Mouse (Mus musculus) neural tube, embryonic 13.5 days (tissue): Measurements from ENCODE around the gene Tlr13. TPM values are rescaled to one million over a fixed set of nuclear protein-coding genes. Genes with fewer than 3 reads are reported as not detected.

Source experiments
- ATAC-seq: fragments of 200-750 bp; cut with Nextera tagmentation; 2 replicates; pipeline ENCODE4 v1.8.0; 2017; ENCODE audit warnings: low read depth, mild to moderate bottlenecking, moderate TSS enrichment, moderate library complexity
- H3K27ac ChIP-seq: fragments of 300-500 bp; sonication (generic); replicated peaks from 2 replicates; pipeline ENCODE4 v1.5.1; 2015; ENCODE audit warnings: moderate library complexity, mild to moderate bottlenecking, inconsistent platforms
- H3K27me3 ChIP-seq: fragments of 300-500 bp; sonication (generic); 2 replicates; pipeline ENCODE4 v1.6.1; 2015; ENCODE audit warnings: mild to moderate bottlenecking, inconsistent platforms
- H3K36me3 ChIP-seq: fragments of 300-500 bp; sonication (generic); 2 replicates; pipeline ENCODE4 v1.6.1; 2015; ENCODE audit warnings: mild to moderate bottlenecking, inconsistent platforms
- H3K4me1 ChIP-seq: fragments of 300-500 bp; sonication (generic); replicated peaks from 2 replicates; pipeline ENCODE4 v1.6.1; 2015; ENCODE audit warnings: inconsistent platforms
- H3K4me2 ChIP-seq: fragments of 300-500 bp; sonication (generic); 2 replicates; pipeline ENCODE4 v1.6.1; 2015; ENCODE audit warnings: inconsistent platforms, mild to moderate bottlenecking, moderate library complexity
- H3K4me3 ChIP-seq: fragments of 300-500 bp; sonication (generic); 2 replicates; pipeline ENCODE4 v1.5.1; 2015; ENCODE audit warnings: mild to moderate bottlenecking, inconsistent platforms
- H3K9ac ChIP-seq: fragments of 300-500 bp; sonication (generic); 2 replicates; pipeline ENCODE4 v1.6.1; 2015; ENCODE audit warnings: moderate library complexity, mild to moderate bottlenecking, inconsistent platforms
- H3K9me3 ChIP-seq: fragments of 300-500 bp; sonication (generic); 2 replicates; pipeline ENCODE4 v1.6.1; 2016; ENCODE audit warnings: inconsistent platforms
- WGBS: fragments of 180-500 bp; shearing (Covaris S2); methylation state at CpG from one replicate; pipeline ENCODE4 v1.1.7; 2015; 5-methylcytosine and 5-hydroxymethylcytosine counted together
- polyA plus RNA-seq: library from polyadenylated mRNA; unstranded; fragments of >200 nt; fragmentation: Nextera tagmentation; extraction: Ambion mirVana; gene quantifications from 2 replicates; pipeline ENCODE4 v1.2.1, GENCODE M21; 2015

Gene Tlr13
- polyA plus RNA-seq, 1 experiment from 2014 or later, result 0.21 TPM

DNA sequence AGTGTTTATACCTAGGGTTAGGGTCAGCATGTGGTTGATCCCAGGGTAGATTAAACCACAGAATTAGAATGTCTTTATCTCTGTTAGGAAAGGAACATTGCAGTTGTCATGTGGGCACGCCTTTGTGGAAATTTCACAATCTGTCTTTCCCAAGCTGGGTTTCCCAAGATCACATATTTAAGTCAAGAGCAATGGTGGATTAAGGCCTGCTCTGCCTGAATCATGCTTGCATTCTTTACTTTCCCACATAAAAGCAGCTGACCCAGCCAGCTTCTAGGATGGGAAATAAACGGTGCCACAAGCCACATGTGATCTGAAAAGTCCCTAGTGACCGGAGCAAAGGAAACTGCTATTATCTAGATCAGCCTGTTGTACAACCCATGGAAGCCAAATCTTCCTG, 6.5 kb downstream of the Tlr13 start:
- Histone ChIP-seq H3K9ac (no peak overlapping the region), H3K27ac (no peak overlapping the region), H3K36me3 (no peaks in the 10 kb centered on the region), H3K4me3 (no peak overlapping the region), H3K4me2 (no peak overlapping the region), H3K9me3 (no peaks in the 10 kb centered on the region), H3K27me3 (peaks cover 3% of the 10 kb centered on the region; the same call in 1 of the 2 replicates), H3K4me1 (no peaks in the 10 kb centered on the region)
- 83% methylated on average over 3 of the region's 3 CpGs for WGBS
- no peak for ATAC-seq

DNA sequence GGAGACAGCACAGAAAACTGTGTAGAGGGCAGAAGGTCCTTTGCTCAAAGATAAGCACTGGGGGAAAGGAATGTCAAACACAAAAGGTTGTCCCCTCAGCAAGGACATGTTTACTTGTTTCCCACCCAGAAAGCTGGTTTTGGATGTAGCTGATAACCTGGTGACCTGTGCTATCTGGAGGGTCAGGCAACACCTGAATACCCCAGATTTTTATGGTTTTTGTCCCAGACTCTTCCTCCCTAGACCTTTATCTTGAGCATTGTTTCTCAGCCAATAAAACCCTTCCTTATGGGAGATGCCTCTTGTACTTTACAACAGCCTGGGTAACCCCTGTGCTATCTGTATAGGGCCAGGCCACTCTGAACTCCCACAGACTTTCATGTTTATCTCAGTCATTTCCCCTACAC, 11.2 kb downstream of the Tlr13 start:
- no peak overlapping the region for H3K9ac ChIP-seq
- peaks cover 3% of the 10 kb centered on the region; the same call in 1 of the 2 replicates for H3K27me3 ChIP-seq
- ATAC-seq, result no peak
- no peak overlapping the region for H3K4me2 ChIP-seq
- no peaks in the 10 kb centered on the region for H3K4me1 ChIP-seq
- H3K9me3 ChIP-seq, result no peaks in the 10 kb centered on the region
- H3K36me3 ChIP-seq, result no peaks in the 10 kb centered on the region
- no peak overlapping the region for H3K27ac ChIP-seq
- H3K4me3 ChIP-seq, result no peak overlapping the region

DNA sequence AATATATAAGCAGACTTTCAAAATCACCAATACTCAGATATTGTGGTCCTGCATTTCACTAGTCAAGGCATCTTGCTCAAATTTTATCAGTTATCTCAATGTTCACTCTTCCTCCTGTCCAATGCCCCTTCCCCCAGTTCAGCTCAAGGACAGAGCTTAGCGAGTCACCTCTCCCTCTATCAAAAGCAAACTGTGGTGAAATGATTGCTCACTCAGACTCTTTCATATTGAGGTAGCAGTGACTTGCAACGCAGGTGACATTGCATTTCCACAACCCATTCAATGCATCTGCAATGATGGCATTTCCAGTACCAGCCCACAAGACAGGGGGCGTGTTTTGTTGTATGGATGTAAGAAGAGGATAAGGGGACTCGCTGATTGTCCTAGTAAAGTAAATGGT, 12.9 kb downstream of the Tlr13 start:
- Histone ChIP-seq H3K4me3 (no peak overlapping the region), H3K36me3 (no peaks in the 10 kb centered on the region), H3K9ac (no peak overlapping the region), H3K27ac (no peak overlapping the region), H3K4me2 (no peak overlapping the region), H3K4me1 (no peaks in the 10 kb centered on the region), H3K9me3 (no peaks in the 10 kb centered on the region), H3K27me3 (no peaks in the 10 kb centered on the region)
- 84% methylated on average over 4 of the region's 4 CpGs for WGBS
- no peak for ATAC-seq

DNA sequence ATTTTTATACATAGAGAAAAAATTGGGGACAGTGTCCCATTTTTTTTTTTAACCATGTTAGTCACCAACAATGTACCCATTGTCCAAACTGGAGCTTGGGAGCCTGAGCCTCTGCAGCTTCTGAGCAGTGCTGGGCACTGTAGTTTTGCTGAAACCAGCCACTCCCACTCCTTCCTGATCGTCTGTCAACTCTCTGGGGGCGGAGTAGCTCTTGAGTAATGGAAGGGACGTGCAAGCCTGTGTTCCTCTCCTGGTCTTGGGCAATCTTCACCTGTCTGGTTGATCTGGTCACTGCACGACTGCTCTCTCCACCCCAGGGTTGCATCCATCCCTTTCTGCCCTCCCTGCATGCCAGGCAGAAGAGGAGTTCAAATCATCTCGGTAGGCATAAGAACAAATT, 21.0 kb downstream of the Tlr13 start:
- H3K9ac ChIP-seq, result no peak overlapping the region
- ATAC-seq, result no peak
- WGBS, result 55% methylated on average over 5 of the region's 5 CpGs
- no peaks in the 10 kb centered on the region for H3K36me3 ChIP-seq
- H3K4me2 ChIP-seq, result no peak overlapping the region
- no peaks in the 10 kb centered on the region for H3K9me3 ChIP-seq
- no peaks in the 10 kb centered on the region for H3K27me3 ChIP-seq
- no peak overlapping the region for H3K4me3 ChIP-seq
- no peaks in the 10 kb centered on the region for H3K4me1 ChIP-seq
- H3K27ac ChIP-seq, result no peak overlapping the region

DNA sequence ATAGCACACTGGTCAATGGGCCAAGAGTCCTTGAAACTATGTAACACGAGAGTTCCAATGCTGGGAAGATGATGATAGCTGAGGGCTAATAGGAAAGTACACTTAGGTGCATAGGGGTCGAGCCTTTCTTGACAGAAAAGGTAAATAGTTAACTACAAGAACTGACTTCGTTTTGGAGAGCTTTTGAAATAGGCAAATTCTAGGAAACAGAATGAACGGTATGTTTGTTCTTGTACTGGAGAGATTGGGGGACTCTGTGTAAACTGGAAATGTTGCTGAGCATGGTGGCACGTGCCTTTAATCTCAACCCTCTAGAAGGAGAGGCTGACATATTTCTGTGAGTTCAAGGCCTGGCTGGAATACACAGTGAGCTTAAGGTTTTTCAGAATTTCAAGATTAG, 21.6 kb downstream of the Tlr13 start:
- H3K36me3 ChIP-seq, result no peaks in the 10 kb centered on the region
- no peak overlapping the region for H3K4me3 ChIP-seq
- H3K27ac ChIP-seq, result no peak overlapping the region
- 77% methylated on average over 5 of the region's 5 CpGs for WGBS
- H3K9ac ChIP-seq, result no peak overlapping the region
- no peaks in the 10 kb centered on the region for H3K27me3 ChIP-seq
- no peaks in the 10 kb centered on the region for H3K9me3 ChIP-seq
- no peaks in the 10 kb centered on the region for H3K4me1 ChIP-seq
- no peak overlapping the region for H3K4me2 ChIP-seq
- no peak for ATAC-seq

DNA sequence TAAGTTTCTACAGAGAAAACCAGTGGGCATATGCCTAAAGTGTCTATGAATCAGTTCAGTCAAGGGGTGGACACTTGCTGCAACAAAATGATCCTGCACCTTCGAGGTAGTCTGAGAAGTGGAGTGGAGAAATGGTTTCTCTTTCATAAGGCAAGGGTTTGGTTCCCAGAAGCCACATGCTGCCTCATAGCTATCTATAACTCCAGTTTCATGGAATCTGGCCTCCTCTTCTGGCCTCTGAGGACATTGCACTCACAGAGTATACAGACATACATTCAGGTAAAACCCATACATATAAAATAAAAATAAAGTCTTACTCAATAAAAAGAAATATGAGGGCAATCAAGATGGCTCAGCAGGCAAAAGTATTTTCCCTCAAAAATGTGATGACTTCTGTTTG, 22.1 kb downstream of the Tlr13 start:
- Histone ChIP-seq H3K4me2 (no peak overlapping the region), H3K36me3 (no peaks in the 10 kb centered on the region), H3K4me3 (no peak overlapping the region), H3K9me3 (no peaks in the 10 kb centered on the region), H3K27ac (no peak overlapping the region), H3K4me1 (no peaks in the 10 kb centered on the region), H3K9ac (no peak overlapping the region), H3K27me3 (no peaks in the 10 kb centered on the region)
- WGBS, result 77% methylated on average over 1 of the region's 1 CpGs
- no peak for ATAC-seq

DNA sequence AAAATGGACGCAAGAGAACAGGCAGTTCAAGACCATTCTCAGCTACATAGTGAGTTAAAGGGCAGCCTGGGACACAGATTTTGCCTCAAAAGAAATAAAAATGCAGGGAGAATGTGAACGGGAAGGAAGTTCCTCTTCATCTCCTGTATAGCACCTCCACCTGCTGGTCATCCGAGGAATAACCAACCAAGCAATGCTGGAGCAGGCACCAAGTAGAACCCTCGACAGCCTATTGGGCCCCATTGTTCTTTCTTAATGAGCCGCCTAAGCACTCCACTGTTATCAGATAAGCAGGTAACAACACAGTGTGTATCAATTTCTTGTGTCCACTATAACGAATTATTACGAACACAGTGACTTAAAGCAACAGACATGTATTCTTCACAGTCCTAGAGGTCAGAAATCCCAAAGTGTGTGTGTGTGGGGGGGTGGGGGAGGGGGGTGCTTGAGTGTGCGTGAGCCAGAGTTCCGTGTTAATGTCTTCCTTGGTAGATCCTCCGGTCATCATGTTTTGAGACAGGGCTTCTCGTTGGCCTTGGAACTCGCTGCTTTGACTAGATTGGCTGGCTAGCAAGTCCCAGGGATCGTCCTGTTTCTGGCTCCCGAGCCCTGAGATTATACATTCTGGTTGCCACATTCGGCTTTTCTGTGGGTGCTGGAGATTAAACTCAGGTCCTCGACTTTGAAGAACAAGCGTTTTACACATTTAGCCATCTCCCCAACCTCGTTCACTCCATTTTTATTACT, 28.3 kb downstream of the Tlr13 start:
- peak overlapping the region; percentile 49; the same call in 1 of the 2 replicates for H3K9ac ChIP-seq
- no peaks in the 10 kb centered on the region for H3K27me3 ChIP-seq
- WGBS, result 27% methylated on average over 18 of the region's 18 CpGs
- H3K4me3 ChIP-seq, result peak overlapping the region; percentile 29
- H3K9me3 ChIP-seq, result no peaks in the 10 kb centered on the region
- H3K4me1 ChIP-seq, result no peaks in the 10 kb centered on the region
- ATAC-seq, result peak; percentile 89
- peak overlapping the region; percentile 49 for H3K4me2 ChIP-seq
- H3K36me3 ChIP-seq, result no peaks in the 10 kb centered on the region
- H3K27ac ChIP-seq, result no peak overlapping the region

DNA sequence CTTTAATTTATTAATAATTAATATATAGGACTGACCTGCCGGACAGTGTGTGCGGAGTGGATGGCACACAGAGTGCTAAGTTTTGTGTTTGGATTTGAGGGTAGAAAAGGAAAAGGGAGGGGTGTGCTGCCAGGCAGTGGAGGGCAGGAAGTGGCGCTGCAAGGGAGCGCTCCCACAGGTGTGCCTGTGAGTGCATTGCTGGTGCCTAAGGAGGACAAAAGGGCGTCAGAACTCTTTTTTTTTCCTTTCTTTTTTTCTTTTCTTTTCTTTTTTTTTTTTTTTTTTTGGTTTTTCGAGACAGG, 28.8 kb downstream of the Tlr13 start:
- H3K9me3 ChIP-seq, result no peaks in the 10 kb centered on the region
- H3K4me1 ChIP-seq, result no peaks in the 10 kb centered on the region
- 54% methylated on average over 5 of the region's 6 CpGs for WGBS
- no peak overlapping the region for H3K27ac ChIP-seq
- peak overlapping the region; percentile 29 for H3K4me3 ChIP-seq
- H3K4me2 ChIP-seq, result peak overlapping the region; percentile 49
- ATAC-seq, result peak; percentile 66
- H3K27me3 ChIP-seq, result no peaks in the 10 kb centered on the region
- no peaks in the 10 kb centered on the region for H3K36me3 ChIP-seq
- H3K9ac ChIP-seq, result no peak overlapping the region

DNA sequence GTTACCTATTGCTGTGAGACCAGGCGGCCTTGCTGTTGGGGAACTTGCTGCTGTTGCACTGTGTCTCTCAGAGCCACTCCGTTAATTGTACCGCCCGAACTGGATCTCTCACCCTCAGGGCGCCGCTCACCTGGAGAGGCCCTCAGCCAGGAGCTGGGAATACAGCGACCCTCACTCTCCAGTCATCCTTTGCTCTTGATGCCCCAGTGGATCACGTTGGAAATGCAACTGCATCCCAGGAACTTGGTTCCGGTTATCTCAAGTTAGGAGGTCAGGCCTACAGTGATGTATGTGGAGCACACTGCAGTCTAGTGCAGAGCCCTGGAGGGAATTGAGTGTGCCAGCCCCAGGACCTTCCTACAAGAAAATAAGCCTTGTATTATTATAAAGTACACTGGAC, 33.3 kb downstream of the Tlr13 start:
- no peak for ATAC-seq
- Histone ChIP-seq H3K4me2 (no peak overlapping the region), H3K27me3 (no peaks in the 10 kb centered on the region), H3K27ac (no peak overlapping the region), H3K9ac (no peak overlapping the region), H3K4me3 (no peak overlapping the region), H3K4me1 (no peaks in the 10 kb centered on the region), H3K9me3 (no peaks in the 10 kb centered on the region), H3K36me3 (no peaks in the 10 kb centered on the region)
- 66% methylated on average over 9 of the region's 9 CpGs for WGBS

DNA sequence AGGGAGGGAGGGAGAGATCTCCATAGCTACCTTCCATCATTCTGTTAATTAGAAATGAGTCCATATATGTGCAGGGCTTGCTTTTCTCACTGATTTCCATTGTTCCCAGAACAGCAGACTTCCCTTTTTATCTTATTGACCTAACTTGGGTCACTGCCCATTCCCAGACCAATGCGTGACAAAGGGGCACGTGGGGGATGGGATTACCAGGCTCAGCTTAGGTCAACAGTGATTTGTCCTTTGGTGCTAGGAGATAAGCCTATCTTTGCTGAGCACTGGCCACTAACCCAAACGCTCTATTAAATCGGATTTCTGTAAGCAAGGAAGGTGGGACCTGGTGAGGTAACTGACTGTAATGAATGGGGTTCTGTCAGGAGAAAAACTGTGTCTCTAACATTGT, 41.3 kb downstream of the Tlr13 start:
- Histone ChIP-seq H3K9me3 (no peaks in the 10 kb centered on the region), H3K4me2 (no peak overlapping the region), H3K9ac (no peak overlapping the region), H3K27me3 (no peaks in the 10 kb centered on the region), H3K4me3 (no peak overlapping the region), H3K36me3 (no peaks in the 10 kb centered on the region), H3K4me1 (peaks cover 23% of the 10 kb centered on the region), H3K27ac (no peak overlapping the region)
- no peak for ATAC-seq
- WGBS, result 33% methylated on average over 4 of the region's 4 CpGs

DNA sequence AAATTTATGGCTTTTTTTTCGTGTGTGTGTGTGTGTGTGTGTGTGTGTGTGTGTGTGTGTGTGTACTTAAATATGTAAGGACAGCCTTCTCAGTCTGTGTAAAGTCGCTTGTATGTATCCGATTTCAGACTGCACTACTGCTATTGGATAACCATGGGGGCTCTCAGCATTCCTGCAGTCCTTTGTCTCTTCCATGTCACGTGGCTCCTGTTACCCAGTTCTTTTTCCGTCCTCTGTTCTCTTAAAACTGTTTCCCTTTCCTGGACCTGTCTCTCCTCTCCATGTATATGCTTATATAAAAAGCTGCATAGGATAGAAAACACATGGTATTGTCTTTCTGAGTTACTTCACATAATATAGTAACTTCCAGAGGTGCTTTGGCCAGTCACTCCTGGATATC, 42.7 kb downstream of the Tlr13 start:
- no peak for ATAC-seq
- WGBS, result 29% methylated on average over 5 of the region's 5 CpGs
- Histone ChIP-seq H3K9ac (no peak overlapping the region), H3K36me3 (no peaks in the 10 kb centered on the region), H3K4me3 (no peak overlapping the region), H3K4me2 (peak overlapping the region; percentile 47), H3K4me1 (peaks cover 33% of the 10 kb centered on the region), H3K27me3 (no peaks in the 10 kb centered on the region), H3K9me3 (no peaks in the 10 kb centered on the region), H3K27ac (peak overlapping the region; percentile 92)

DNA sequence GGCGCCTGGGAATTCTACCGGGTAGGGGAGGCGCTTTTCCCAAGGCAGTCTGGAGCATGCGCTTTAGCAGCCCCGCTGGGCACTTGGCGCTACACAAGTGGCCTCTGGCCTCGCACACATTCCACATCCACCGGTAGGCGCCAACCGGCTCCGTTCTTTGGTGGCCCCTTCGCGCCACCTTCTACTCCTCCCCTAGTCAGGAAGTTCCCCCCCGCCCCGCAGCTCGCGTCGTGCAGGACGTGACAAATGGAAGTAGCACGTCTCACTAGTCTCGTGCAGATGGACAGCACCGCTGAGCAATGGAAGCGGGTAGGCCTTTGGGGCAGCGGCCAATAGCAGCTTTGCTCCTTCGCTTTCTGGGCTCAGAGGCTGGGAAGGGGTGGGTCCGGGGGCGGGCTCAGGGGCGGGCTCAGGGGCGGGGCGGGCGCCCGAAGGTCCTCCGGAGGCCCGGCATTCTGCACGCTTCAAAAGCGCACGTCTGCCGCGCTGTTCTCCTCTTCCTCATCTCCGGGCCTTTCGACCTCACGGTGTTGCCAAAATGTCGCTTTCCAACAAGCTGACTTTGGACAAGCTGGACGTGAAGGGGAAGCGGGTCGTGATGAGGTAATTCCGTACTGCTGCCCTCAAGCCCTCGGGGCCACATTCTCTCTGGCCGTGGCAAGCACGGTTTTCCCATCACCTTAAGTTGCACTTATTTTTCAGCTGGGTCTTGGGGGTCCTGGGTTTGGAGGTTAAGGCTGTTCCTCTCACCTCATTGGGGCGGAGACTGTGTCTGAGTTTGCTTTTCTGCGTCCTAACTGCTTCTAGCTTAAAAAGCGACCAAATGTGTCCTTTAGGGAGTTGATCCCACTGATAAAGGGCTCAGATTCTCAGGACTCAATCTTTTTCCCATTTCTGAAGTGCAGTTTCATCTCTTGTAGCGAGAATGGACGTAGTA, 44.0 kb downstream of the Tlr13 start, which contains the start of gene Pgk1:
Pgk1 (plus strand) TSS at position 388 of the 937 bp plus-strand sequence.
- H3K4me3 ChIP-seq, result peak within 1 kb of the TSS; percentile 53
- WGBS, result 16% methylated on average over 55 of the region's 55 CpGs
- peak within 1 kb of the TSS; percentile 77 for H3K9ac ChIP-seq
- peaks cover 33% of the 10 kb centered on the region for H3K4me1 ChIP-seq
- no peaks in the 10 kb centered on the region for H3K27me3 ChIP-seq
- H3K27ac ChIP-seq, result peak within 1 kb of the TSS; percentile 92
- peak; percentile 98 for ATAC-seq
- peak within 1 kb of the TSS; percentile 70 for H3K4me2 ChIP-seq
- H3K9me3 ChIP-seq, result no peaks in the 10 kb centered on the region
- no peaks in the 10 kb centered on the region for H3K36me3 ChIP-seq
